11 mouse cellular contexts compared by ENCODE assay signal in the genomic region with DNA sequence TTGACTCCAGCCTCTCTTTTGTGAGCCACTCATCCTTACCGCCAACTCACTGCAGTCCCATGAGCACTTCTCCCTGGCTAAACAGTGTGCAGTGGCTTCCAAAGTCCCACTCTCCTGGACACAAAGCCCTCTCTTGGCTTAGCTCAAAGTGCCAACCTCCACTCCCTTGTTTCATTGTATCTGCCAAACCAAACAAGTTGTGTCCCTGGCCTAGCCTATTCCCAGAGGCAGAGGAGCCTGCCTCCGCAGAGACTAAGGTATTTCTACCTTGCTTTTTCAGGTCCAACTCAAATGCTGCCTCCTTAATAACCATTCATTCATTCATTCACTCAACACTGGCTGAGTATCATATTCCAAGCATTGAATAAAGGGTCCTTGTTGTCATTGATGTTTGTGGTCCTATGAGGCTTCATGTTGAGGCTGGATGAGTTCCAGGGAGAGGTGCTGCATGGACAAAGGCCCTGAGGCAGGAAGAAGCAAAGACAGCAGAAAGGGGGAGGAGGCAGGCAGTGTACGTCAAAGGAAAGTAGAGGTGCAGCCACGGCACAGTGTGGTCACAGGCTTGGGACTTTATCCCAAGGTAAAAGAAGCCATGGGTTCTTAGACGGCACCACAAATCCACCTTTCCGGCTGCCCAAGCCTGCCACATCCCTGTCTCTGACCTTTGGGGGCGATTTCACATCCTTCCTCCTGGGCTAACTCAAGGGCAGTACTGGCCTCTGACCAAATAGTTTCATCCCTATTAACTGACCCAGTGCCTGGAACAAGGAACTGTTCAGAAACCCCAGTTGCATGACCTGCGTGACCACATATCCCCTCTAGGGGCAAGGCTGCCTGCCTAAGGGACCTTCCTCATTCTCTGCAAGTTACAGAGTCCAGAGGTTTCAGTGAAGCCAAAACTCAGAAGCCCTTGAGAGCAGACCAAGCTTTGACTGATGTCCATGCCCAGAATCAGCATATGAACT.
A peak's percentile ranks its signal among the peaks of the same experiment; 100 is the strongest.
DNase-seq lines count a peak whose midpoint lies in the region; ATAC-seq and TF ChIP-seq lines count a peak whose summit lies in the region.
"Had no signal": no experiment of that assay in that cellular context is flagged by ENCODE, and none has a peak within 500 bp of the region (broad histone marks: within the 10 kb centered on the region; RNA-seq: fewer than 3 reads in every experiment).

No protein-coding gene starts in this region.

- intact Hi-C loops in left cerebral cortex, postnatal 36 days (cut with DNase I), result loop anchor here (5.0 kb wide), 1 partner anchor 132 kb away; no protein-coding TSS in a partner anchor

- no peak for ATAC-seq in forebrain, embryonic 11.5 days (replicated peaks; ENCODE audit: low FRiP score)
- no peak for ATAC-seq in forebrain, embryonic 16.5 days
- ATAC-seq in kidney, postnatal 0 days (replicated peaks; ENCODE audit: low FRiP score, low read depth), result no peak
- ATAC-seq in neutrophil, adult 5-6 weeks (ENCODE audit: extremely low read depth, insufficient number of reproducible peaks, low FRiP score, poor library complexity, severe bottlenecking), result peak; percentile 69

- H3K4me3 ChIP-seq in forebrain, embryonic 11.5 days (ENCODE audit: low read depth, low read length), result no peak overlapping the region
- no peak overlapping the region for H3K4me3 ChIP-seq in forebrain, embryonic 16.5 days (replicated peaks; ENCODE audit: low read length)
- no peak overlapping the region for H3K4me3 ChIP-seq in kidney, postnatal 0 days (replicated peaks; ENCODE audit: low read depth, low read length)
- H3K4me3 ChIP-seq: gastrocnemius, adult 2 months; limb, embryonic 13.5 days had no signal

- H3K9ac ChIP-seq in forebrain, embryonic 11.5 days (ENCODE audit: low read length), result no peak overlapping the region
- no peak overlapping the region for H3K9ac ChIP-seq in forebrain, embryonic 16.5 days (replicated peaks; ENCODE audit: low read depth, low read length)
- H3K9ac ChIP-seq in kidney, postnatal 0 days (ENCODE audit: low read depth, low read length), result no peak overlapping the region
- H3K9ac ChIP-seq: limb, embryonic 13.5 days had no signal

- peak; percentile 27; the same call in 1 of the 2 replicates for TF ChIP-seq CTCF in kidney, postnatal 0 days (IDR thresholded peaks at IDR 0.05; ENCODE audit: low read depth)

- H3K4me1 ChIP-seq in forebrain, embryonic 11.5 days (replicated peaks; ENCODE audit: control insufficient read depth, insufficient read depth, low read length), result peaks cover 37% of the 10 kb centered on the region
- peaks cover 41% of the 10 kb centered on the region for H3K4me1 ChIP-seq in forebrain, embryonic 16.5 days (replicated peaks; ENCODE audit: control insufficient read depth, insufficient read depth, low read length)
- peaks cover 14% of the 10 kb centered on the region; the same call in 1 of the 2 replicates for H3K4me1 ChIP-seq in kidney, postnatal 0 days (replicated peaks; ENCODE audit: insufficient read depth, low read length)

- no peak overlapping the region for H3K27ac ChIP-seq in forebrain, embryonic 11.5 days (ENCODE audit: low read depth, low read length)
- no peak overlapping the region for H3K27ac ChIP-seq in forebrain, embryonic 16.5 days (ENCODE audit: low read length)
- H3K27ac ChIP-seq in kidney, postnatal 0 days, result no peak overlapping the region
- H3K27ac ChIP-seq: gastrocnemius, adult 2 months had no signal

- DNase-seq in forebrain, embryonic 11.5 days (ENCODE audit: low spot score), result peak; percentile 49
- no peak for DNase-seq in kidney, postnatal 0 days (ENCODE audit: low spot score)
- no peak for DNase-seq in kidney, adult 18-20 months
- peak; percentile 34 to 39 for DNase-seq in right cerebral cortex, postnatal 10 days (ENCODE audit: low spot score in 2 of 2)
- DNase-seq in right cerebral cortex, postnatal 36 days (ENCODE audit: low spot score in 2 of 2), result no peak
- DNase-seq in left cerebral cortex, postnatal 36 days (ENCODE audit: low spot score in 2 of 2), result no peak
- DNase-seq: gastrocnemius, adult 2 months; heart, postnatal 36 days had no signal

- H3K9me3 ChIP-seq in forebrain, embryonic 11.5 days (ENCODE audit: control insufficient read depth, low read length), result no peaks in the 10 kb centered on the region
- no peaks in the 10 kb centered on the region for H3K9me3 ChIP-seq in forebrain, embryonic 16.5 days (ENCODE audit: control insufficient read depth, low read length)
- no peaks in the 10 kb centered on the region for H3K9me3 ChIP-seq in kidney, postnatal 0 days (replicated peaks; ENCODE audit: low read length)
- H3K9me3 ChIP-seq: limb, embryonic 13.5 days had no signal

- H3K27me3 ChIP-seq in forebrain, embryonic 11.5 days (ENCODE audit: control insufficient read depth, insufficient read depth, low read length), result peaks cover 34% of the 10 kb centered on the region
- H3K27me3 ChIP-seq in forebrain, embryonic 16.5 days (replicated peaks; ENCODE audit: control insufficient read depth, insufficient read depth, low read length), result no peaks in the 10 kb centered on the region
- no peaks in the 10 kb centered on the region for H3K27me3 ChIP-seq in kidney, postnatal 0 days (ENCODE audit: insufficient read depth, low read length)

- 62% methylated on average over 8 of the region's 8 CpGs for WGBS in forebrain, embryonic 11.5 days
- WGBS in forebrain, embryonic 16.5 days, result 65% methylated on average over 8 of the region's 8 CpGs
- WGBS in kidney, postnatal 0 days, result 84% methylated on average over 8 of the region's 8 CpGs

- H3K36me3 ChIP-seq in forebrain, embryonic 11.5 days (ENCODE audit: control insufficient read depth, insufficient read depth, low read length), result no peaks in the 10 kb centered on the region
- no peaks in the 10 kb centered on the region for H3K36me3 ChIP-seq in forebrain, embryonic 16.5 days (ENCODE audit: control insufficient read depth, insufficient read depth)
- no peaks in the 10 kb centered on the region for H3K36me3 ChIP-seq in kidney, postnatal 0 days (ENCODE audit: insufficient read depth, low read length)
- H3K36me3 ChIP-seq: limb, embryonic 13.5 days had no signal

- no peak overlapping the region for H3K4me2 ChIP-seq in forebrain, embryonic 11.5 days (ENCODE audit: low read depth, low read length, severe bottlenecking)
- no peak overlapping the region for H3K4me2 ChIP-seq in forebrain, embryonic 16.5 days (ENCODE audit: low read length)
- no peak overlapping the region for H3K4me2 ChIP-seq in kidney, postnatal 0 days (ENCODE audit: low read length)
- H3K4me2 ChIP-seq: limb, embryonic 13.5 days had no signal

Comparison
In these comparisons a context has a peak if more than half of its experiments do, and no peak if none do; other contexts are left out.
1. DNase-seq: peak in forebrain, embryonic 11.5 days (single experiment) and right cerebral cortex, postnatal 10 days (2 of 2); none in kidney, postnatal 0 days (single experiment), kidney, adult 18-20 months (single experiment), right cerebral cortex, postnatal 36 days (0 of 2) and left cerebral cortex, postnatal 36 days (0 of 2).